Mouse (Mus musculus) left cerebral cortex, adult 6 months (tissue): ENCODE measurements around the gene Rpl9. TPM values are rescaled to one million over a fixed set of nuclear protein-coding genes. Genes with fewer than 3 reads are reported as not detected.

Source experiments
- long read RNA-seq, 2 experiments: library from polyadenylated mRNA; unstranded; transcript quantifications; one replicate each; pipeline ENCODE4 v2.0.0; 2019 to 2020
- polyA plus RNA-seq: library from polyadenylated mRNA; unstranded; fragments of <200 nt; fragmentation: Nextera tagmentation; gene quantifications from 2 replicates; pipeline ENCODE4 v1.2.3, GENCODE M21; 2021

The Rpl9 gene
- polyA plus RNA-seq = 2,083 and 2,314 TPM in 2 replicates
- long read RNA-seq, experiment 1, transcript Rpl9-201 (8 exons, 738 nt) = major isoform, 346 of 365 reads
- long read RNA-seq, experiment 1, partial matches to known transcripts = 10 of 365 reads
- long read RNA-seq, experiment 1, other reads (novel, unspliced or antisense) = 5 of 365 reads
- long read RNA-seq, experiment 2, transcript Rpl9-201 (8 exons, 738 nt) = major isoform, 1,162 of 1,354 reads
- long read RNA-seq, experiment 2, transcript Rpl9-203 (7 exons, 680 nt) = minor isoform, 11 of 1,354 reads
- long read RNA-seq, experiment 2, partial matches to known transcripts = 55 of 1,354 reads
- long read RNA-seq, experiment 2, other reads (novel, unspliced or antisense) = 126 of 1,354 reads

DNA sequence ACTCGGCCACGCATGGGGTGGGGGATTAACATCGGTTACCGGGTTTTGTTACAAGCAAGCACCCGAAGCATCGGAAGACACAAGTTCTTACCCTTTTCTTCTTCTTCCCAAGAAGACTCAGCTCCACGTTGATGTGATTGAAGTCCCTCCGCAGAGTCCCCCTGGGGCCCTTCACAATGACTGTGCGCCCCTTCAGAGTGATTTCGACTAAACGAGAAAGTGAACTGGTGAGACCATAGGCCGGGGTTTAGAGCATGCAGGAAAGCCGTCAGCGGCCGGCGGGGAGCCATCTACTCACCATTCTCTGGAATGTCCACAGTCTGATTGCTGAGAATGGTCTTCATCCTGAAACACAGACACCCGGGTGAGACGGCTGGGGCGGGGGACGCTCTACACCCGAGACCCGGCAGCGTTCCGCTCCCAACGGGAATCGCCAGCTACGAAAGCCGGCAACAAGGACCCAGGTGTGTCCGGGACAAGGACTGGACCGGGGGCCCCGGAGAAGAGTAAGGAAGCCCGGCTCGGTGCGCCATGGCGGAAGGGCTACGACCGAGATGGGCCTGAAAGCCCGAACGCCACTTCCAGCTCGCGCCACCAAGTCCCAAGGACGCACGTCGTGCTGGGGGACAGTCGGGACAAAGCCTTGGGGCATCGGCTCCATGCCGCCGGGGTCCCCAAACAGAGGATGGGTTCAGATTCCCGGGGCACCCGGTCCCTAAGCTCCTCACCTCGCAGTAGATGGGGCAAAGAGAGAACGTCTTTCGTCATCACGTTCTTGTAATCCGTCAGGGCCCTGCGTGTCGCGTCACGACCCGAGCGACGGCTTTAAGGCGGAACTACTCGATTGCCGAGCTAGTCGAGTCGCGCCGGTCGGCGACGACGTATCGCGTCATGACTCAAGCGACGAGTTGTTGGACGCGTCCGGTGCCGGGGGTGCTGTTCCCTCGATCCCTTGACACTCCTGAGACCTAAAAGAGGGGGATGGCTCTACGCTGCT, at the start of gene Rpl9, which contains the start of gene Lias:
Gene Rpl9 (minus strand): TSS at position 797 of the 997 bp plus-strand sequence.
Gene Lias (plus strand): TSS at position 850 of the 997 bp plus-strand sequence.

DNA sequence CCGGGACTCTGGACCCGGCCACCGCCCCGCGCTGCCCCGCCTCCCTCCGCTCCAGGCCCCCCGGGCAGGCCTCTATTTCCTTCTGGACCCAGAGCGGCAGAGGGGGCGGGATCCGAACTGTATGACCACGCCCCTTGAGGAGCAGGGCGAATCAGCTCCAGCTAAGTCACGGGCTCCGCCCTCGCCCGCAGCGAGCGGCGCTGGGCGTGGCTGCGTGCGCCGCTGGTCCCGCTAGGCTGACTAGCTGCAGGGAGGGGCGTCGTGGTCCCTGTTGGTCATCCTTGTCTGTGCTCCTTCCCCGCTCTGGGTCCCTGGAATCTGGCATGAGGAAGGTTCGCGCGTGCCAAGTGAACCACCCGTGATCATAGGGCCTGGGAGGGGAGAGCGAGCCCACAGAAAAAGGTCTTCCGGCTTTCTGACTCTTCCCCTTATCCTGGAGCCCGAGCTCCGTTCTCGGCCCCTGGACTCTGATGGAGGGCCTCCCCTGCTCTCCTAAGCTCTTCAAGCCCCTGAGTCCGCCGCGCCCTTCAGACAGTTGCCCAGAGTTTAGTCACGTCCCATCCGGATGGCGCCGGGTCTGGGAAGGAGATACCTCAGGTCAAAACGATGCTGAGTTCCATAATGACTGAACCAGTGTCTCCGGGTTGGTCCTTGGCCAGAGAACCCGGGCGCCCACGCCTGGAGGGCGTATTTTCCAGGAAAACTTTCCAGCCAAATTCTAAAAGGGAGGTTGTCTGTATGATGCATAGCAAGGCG, 44.7 kb upstream of the Rpl9 start, which contains the start of gene Ugdh:
Gene Ugdh (minus strand): TSS at position 144 of the 756 bp plus-strand sequence.

DNA sequence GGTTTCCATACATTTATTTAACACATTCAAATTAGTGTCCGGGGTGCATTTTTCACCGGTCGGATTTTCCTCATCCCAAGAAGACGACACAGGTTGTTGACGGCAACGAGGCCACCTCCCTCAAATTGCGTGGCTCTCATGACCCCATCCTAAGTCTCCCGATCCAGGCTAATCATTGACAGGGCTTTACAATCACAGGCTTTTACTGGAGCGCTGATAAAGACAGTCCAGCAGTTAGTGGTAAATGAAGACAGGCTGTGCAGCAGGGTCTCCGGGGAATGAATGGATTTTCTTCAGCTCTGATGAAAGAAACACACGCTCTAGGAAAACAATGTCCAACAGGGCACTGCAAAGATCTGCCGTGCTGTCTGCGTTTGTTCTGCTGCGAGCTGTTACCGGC, 43.1 kb downstream of the Rpl9 start, which contains the start of gene Klb:
Gene Klb (plus strand): TSS at position 147 of the 400 bp plus-strand sequence.

Other genes with a start within 250 kb of the Rpl9 start
- gene Wdr19, start 191.7 kb downstream of the Rpl9 start, polyA plus RNA-seq = 6.6 and 7.2 TPM in 2 replicates
- gene Rfc1, start 55.8 kb downstream of the Rpl9 start, polyA plus RNA-seq = 31.9 and 34.4 TPM in 2 replicates
- gene Klb, start 43.1 kb downstream of the Rpl9 start, polyA plus RNA-seq = not detected in 2 replicates
- 44.2 and 53.2 TPM in 2 replicates for gene Lias, start 53 bp upstream of the Rpl9 start, polyA plus RNA-seq
- 9.7 and 13.4 TPM in 2 replicates for gene Ugdh, start 44.5 kb upstream of the Rpl9 start, polyA plus RNA-seq
- gene Gm43552, start 101.4 kb upstream of the Rpl9 start, polyA plus RNA-seq = 2.7 TPM in 1 of 2 replicates, not detected in the other
- 214 and 251 TPM in 2 replicates for gene Smim14, start 145.7 kb upstream of the Rpl9 start, polyA plus RNA-seq
- gene Ube2k, start 145.8 kb upstream of the Rpl9 start, polyA plus RNA-seq = 73.2 and 74.7 TPM in 2 replicates